Mouse (Mus musculus): Measurements from ENCODE around the gene 2900011O08Rik.

GRCm38 (mm10) chr16:14004726-14005125 lies 18.3 kb downstream of the 2900011O08Rik start:
- TF ChIP-seq GATA1 (IDR thresholded peaks at IDR 0.05; ENCODE audit: low read length) (no peak), TAL1 (IDR thresholded peaks at IDR 0.05; ENCODE audit: low read length) (no peak)

Measured in erythroblast, embryonic 14.5 days (primary cell).